Mouse (Mus musculus): ENCODE results near the gene Cfl1. TPM values are rescaled to one million over a fixed set of nuclear protein-coding genes. Genes with fewer than 3 reads are reported as not detected.

Cfl1 gene
- polyA plus RNA-seq, 1 experiment from 2014 or later: 2,829 TPM

GRCm38 (mm10) chr19:5456922-5457745 lies 33.1 kb upstream of the Cfl1 start:
- WGBS: under 1% methylated on average over 70 of the region's 70 CpGs
- peaks cover 16% of the 10 kb centered on the region for H3K36me3 ChIP-seq
- peak overlapping the region; percentile 96 for H3K27ac ChIP-seq
- no peaks in the 10 kb centered on the region for H3K9me3 ChIP-seq
- peak; percentile 98 for DNase-seq (ENCODE audit: low spot score)
- peak overlapping the region; percentile 90 for H3K4me3 ChIP-seq
- H3K4me1 ChIP-seq: peaks cover 46% of the 10 kb centered on the region
- H3K27me3 ChIP-seq (ENCODE audit: insufficient read depth, poor library complexity, severe bottlenecking): 0 out of 2 replicates have a peak, but pooled peaks cover 8% of the 10 kb centered on the region

GRCm38 (mm10) chr19:5457746-5458442 lies 32.4 kb upstream of the Cfl1 start, which contains the start of gene Ccdc85b:
Ccdc85b (minus strand) TSS chr19:5457894.
- Histone ChIP-seq H3K27ac (peak within 1 kb of the TSS; percentile 96), H3K9me3 (no peaks in the 10 kb centered on the region), H3K4me1 (peaks cover 46% of the 10 kb centered on the region), H3K4me3 (peak within 1 kb of the TSS; percentile 90), H3K36me3 (peaks cover 23% of the 10 kb centered on the region), H3K27me3 (ENCODE audit: insufficient read depth, poor library complexity, severe bottlenecking) (0 out of 2 replicates have a peak, but pooled peaks cover 7% of the 10 kb centered on the region)
- WGBS: 18% methylated on average over 14 of the region's 14 CpGs
- no peak for DNase-seq (ENCODE audit: low spot score)

- 0 out of 2 replicates have a peak, but pooled peaks cover 7% of the 10 kb centered on the region for H3K27me3 ChIP-seq (ENCODE audit: insufficient read depth, poor library complexity, severe bottlenecking)
- DNase-seq (ENCODE audit: low spot score): no peak
- no peak overlapping the region for H3K27ac ChIP-seq
- no peak overlapping the region for H3K4me3 ChIP-seq
- peaks cover 50% of the 10 kb centered on the region for H3K4me1 ChIP-seq
- H3K9me3 ChIP-seq: no peaks in the 10 kb centered on the region
- peaks cover 26% of the 10 kb centered on the region for H3K36me3 ChIP-seq
- 59% methylated on average over 7 of the region's 7 CpGs for WGBS
Measured at GRCm38 (mm10) chr19:5459019-5459418, 31.2 kb upstream of the Cfl1 start.

GRCm38 (mm10) chr19:5459896-5460295 lies 30.4 kb upstream of the Cfl1 start:
- no peak for DNase-seq (ENCODE audit: low spot score)
- no peaks in the 10 kb centered on the region for H3K9me3 ChIP-seq
- 0 out of 2 replicates have a peak, but pooled peaks cover 7% of the 10 kb centered on the region for H3K27me3 ChIP-seq (ENCODE audit: insufficient read depth, poor library complexity, severe bottlenecking)
- H3K4me3 ChIP-seq: peak overlapping the region; percentile 84
- H3K4me1 ChIP-seq: peaks cover 51% of the 10 kb centered on the region
- H3K27ac ChIP-seq: peak overlapping the region; percentile 89
- H3K36me3 ChIP-seq: peaks cover 26% of the 10 kb centered on the region
- 26% methylated on average over 3 of the region's 3 CpGs for WGBS

- Histone ChIP-seq H3K27ac (peak within 1 kb of the TSS; percentile 89), H3K9me3 (no peaks in the 10 kb centered on the region)
- under 1% methylated on average over 32 of the region's 32 CpGs for WGBS
Measured at GRCm38 (mm10) chr19:5460465-5460911, 29.8 kb upstream of the Cfl1 start, which contains the start of gene Fibp. Fibp (plus strand) TSS chr19:5460615.

GRCm38 (mm10) chr19:5461411-5461810 lies 28.8 kb upstream of the Cfl1 start:
- DNase-seq (ENCODE audit: low spot score): no peak
- Histone ChIP-seq H3K27ac (no peak overlapping the region), H3K36me3 (peaks cover 41% of the 10 kb centered on the region), H3K27me3 (ENCODE audit: insufficient read depth, poor library complexity, severe bottlenecking) (peaks cover 15% of the 10 kb centered on the region; the same call in 1 of the 2 replicates), H3K4me3 (peak overlapping the region; percentile 84), H3K4me1 (peaks cover 36% of the 10 kb centered on the region), H3K9me3 (no peaks in the 10 kb centered on the region)
- 85% methylated on average over 6 of the region's 6 CpGs for WGBS

More at GRCm38 (mm10) chr19:5460465-5460911, 29.8 kb upstream of the Cfl1 start, which contains the start of gene Fibp:
- H3K4me1 ChIP-seq: peaks cover 45% of the 10 kb centered on the region
- 0 out of 2 replicates have a peak, but pooled peaks cover 7% of the 10 kb centered on the region for H3K27me3 ChIP-seq (ENCODE audit: insufficient read depth, poor library complexity, severe bottlenecking)
- DNase-seq (ENCODE audit: low spot score): peak; percentile 95
- H3K36me3 ChIP-seq: peaks cover 32% of the 10 kb centered on the region
- H3K4me3 ChIP-seq: peak within 1 kb of the TSS; percentile 84

GRCm38 (mm10) chr19:5463212-5463611 lies 27.0 kb upstream of the Cfl1 start:
- DNase-seq (ENCODE audit: low spot score): no peak
- peaks cover 58% of the 10 kb centered on the region for H3K36me3 ChIP-seq
- H3K4me3 ChIP-seq: no peak overlapping the region
- WGBS: 80% methylated on average over 9 of the region's 9 CpGs
- peaks cover 26% of the 10 kb centered on the region for H3K4me1 ChIP-seq
- H3K9me3 ChIP-seq: no peaks in the 10 kb centered on the region
- no peak overlapping the region for H3K27ac ChIP-seq
- peaks cover 25% of the 10 kb centered on the region for H3K27me3 ChIP-seq (ENCODE audit: insufficient read depth, poor library complexity, severe bottlenecking)

- WGBS: 55% methylated on average over 15 of the region's 15 CpGs
- peaks cover 22% of the 10 kb centered on the region for H3K27me3 ChIP-seq (ENCODE audit: insufficient read depth, poor library complexity, severe bottlenecking)
- H3K36me3 ChIP-seq: peaks cover 58% of the 10 kb centered on the region
- peaks cover 30% of the 10 kb centered on the region for H3K4me1 ChIP-seq
- H3K4me3 ChIP-seq: peak overlapping the region; percentile 38
- peak; percentile 83 for DNase-seq (ENCODE audit: low spot score)
- no peaks in the 10 kb centered on the region for H3K9me3 ChIP-seq
- H3K27ac ChIP-seq: peak overlapping the region; percentile 87
Measured at GRCm38 (mm10) chr19:5463791-5464562, 26.3 kb upstream of the Cfl1 start.

- no peak overlapping the region for H3K4me3 ChIP-seq
- H3K36me3 ChIP-seq: peaks cover 58% of the 10 kb centered on the region
- H3K9me3 ChIP-seq: no peaks in the 10 kb centered on the region
- DNase-seq (ENCODE audit: low spot score): no peak
- WGBS: 96% methylated on average over 8 of the region's 8 CpGs
- peaks cover 18% of the 10 kb centered on the region for H3K27me3 ChIP-seq (ENCODE audit: insufficient read depth, poor library complexity, severe bottlenecking)
- no peak overlapping the region for H3K27ac ChIP-seq
- peaks cover 37% of the 10 kb centered on the region for H3K4me1 ChIP-seq
Measured at GRCm38 (mm10) chr19:5465037-5465436, 25.2 kb upstream of the Cfl1 start.

GRCm38 (mm10) chr19:5466916-5467500 lies 23.2 kb upstream of the Cfl1 start:
- Histone ChIP-seq H3K9me3 (no peaks in the 10 kb centered on the region), H3K27ac (no peak overlapping the region), H3K4me1 (peaks cover 32% of the 10 kb centered on the region), H3K4me3 (no peak overlapping the region), H3K36me3 (peaks cover 58% of the 10 kb centered on the region), H3K27me3 (ENCODE audit: insufficient read depth, poor library complexity, severe bottlenecking) (peaks cover 18% of the 10 kb centered on the region)
- whole genome bisulfite sequencing: 90% methylated on average over 6 of the region's 6 CpGs
- DNase-seq (ENCODE audit: low spot score): no peak

- WGBS: 55% methylated on average over 5 of the region's 5 CpGs
- no peaks in the 10 kb centered on the region for H3K9me3 ChIP-seq
Measured at GRCm38 (mm10) chr19:5468374-5468773, 21.9 kb upstream of the Cfl1 start, which contains the start of gene Ctsw. Ctsw (minus strand) TSS chr19:5468507.

GRCm38 (mm10) chr19:5471846-5472245 lies 18.4 kb upstream of the Cfl1 start:
- Histone ChIP-seq H3K4me3 (no peak overlapping the region), H3K4me1 (peaks cover 54% of the 10 kb centered on the region), H3K27me3 (ENCODE audit: insufficient read depth, poor library complexity, severe bottlenecking) (peaks cover 6% of the 10 kb centered on the region; the same call in 1 of the 2 replicates), H3K9me3 (no peaks in the 10 kb centered on the region), H3K27ac (no peak overlapping the region), H3K36me3 (peaks cover 20% of the 10 kb centered on the region)
- no peak for DNase-seq (ENCODE audit: low spot score)
- WGBS: 51% methylated on average over 5 of the region's 5 CpGs

More at GRCm38 (mm10) chr19:5468374-5468773, 21.9 kb upstream of the Cfl1 start, which contains the start of gene Ctsw:
- DNase-seq (ENCODE audit: low spot score): no peak
- Histone ChIP-seq H3K4me1 (peaks cover 35% of the 10 kb centered on the region), H3K27ac (0 out of 2 replicates have a peak within 1 kb of the TSS, but pooled peaks have one; percentile 5), H3K36me3 (peaks cover 46% of the 10 kb centered on the region), H3K4me3 (no peak within 1 kb of the TSS), H3K27me3 (ENCODE audit: insufficient read depth, poor library complexity, severe bottlenecking) (peaks cover 18% of the 10 kb centered on the region)
